Mouse (Mus musculus) embryonic fibroblast, embryonic 13.5 days (primary cell): ENCODE measurements at regions not wholly inside any gene's neighbourhood (a gene's known extent, or its start where the extent isn't known, plus 50 kb on each side); places are given as distances from the start of the nearest gene placed in this dataset.

Experiments
- CTCF ChIP-seq: IDR thresholded peaks from 2 replicates; pipeline ENCODE4 v1.5.1; 2011; ENCODE audit warnings: mild to moderate bottlenecking, control low read depth, low read length, moderate library complexity, borderline replicate concordance; ENCODE audit not compliant: insufficient read depth
- POLR2A ChIP-seq: IDR thresholded peaks from 2 replicates; pipeline ENCODE4 v1.6.1; 2011; ENCODE audit warnings: low read depth, mild to moderate bottlenecking, control low read depth, low read length, moderate library complexity

DNA sequence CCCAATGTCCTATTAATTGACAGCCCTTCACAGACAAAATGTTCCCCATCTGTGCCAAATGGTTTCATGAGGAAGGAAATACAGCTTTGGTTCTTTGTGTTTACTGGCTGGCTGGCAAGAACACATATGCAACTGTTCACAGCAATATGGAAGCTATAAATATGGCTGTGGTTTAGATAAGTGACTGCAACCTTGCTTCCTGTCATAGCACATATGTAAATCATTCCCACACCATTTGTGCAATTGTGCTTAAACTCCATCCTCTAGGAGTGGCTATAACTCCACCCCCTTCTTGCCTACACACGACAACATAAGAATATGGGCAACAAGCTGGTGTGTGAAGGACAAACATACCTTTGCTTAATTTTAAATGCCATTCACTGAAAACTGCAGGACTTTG, 156.4 kb downstream of the Snx13 start:
- TF ChIP-seq CTCF (no peak), POLR2A (no peak)
